Mouse (Mus musculus): ENCODE results near the gene Spata1. TPM values are rescaled to one million over a fixed set of nuclear protein-coding genes. Genes with fewer than 3 reads are reported as not detected.

Spata1 gene
- polyA plus RNA-seq, 2 experiments: 6.4 to 13.8 TPM

DNA sequence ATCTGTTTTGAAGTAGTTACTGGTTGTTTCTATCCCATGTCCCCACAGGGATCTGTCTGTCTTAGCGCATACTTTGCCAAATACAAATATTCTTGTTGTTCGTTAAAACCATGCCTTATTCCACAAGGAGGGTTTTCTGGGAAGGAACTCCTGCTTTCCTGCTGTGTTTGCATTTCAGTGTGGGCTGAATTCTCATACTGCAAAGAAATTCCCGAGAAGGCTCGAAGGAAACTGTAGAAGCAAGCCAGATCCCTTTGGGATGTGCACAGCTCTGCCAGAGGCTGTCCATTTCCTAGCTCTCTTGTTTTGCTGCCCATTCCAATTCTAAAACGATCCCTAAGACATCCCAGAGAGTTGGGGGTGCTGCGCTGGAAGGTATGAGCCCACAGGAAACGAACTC, 59.1 kb downstream of the Spata1 start:
- H3K27me3 ChIP-seq (ENCODE audit: control insufficient read depth, insufficient read depth, low read length): no peaks in the 10 kb centered on the region
- H3K4me3 ChIP-seq (replicated peaks; ENCODE audit: low read length): no peak overlapping the region
- H3K9ac ChIP-seq (ENCODE audit: low read depth, low read length, severe bottlenecking): no peak overlapping the region
- 82% methylated on average over 7 of the region's 7 CpGs for WGBS
- DNase-seq (ENCODE audit: low spot score) (no peak), ATAC-seq (ENCODE audit: low FRiP score, low read depth) (no peak)
- H3K4me1 ChIP-seq (ENCODE audit: control insufficient read depth, insufficient read depth, low read length): no peaks in the 10 kb centered on the region
- TF ChIP-seq POLR2A (IDR thresholded peaks at IDR 0.05; ENCODE audit: borderline replicate concordance, extremely low read depth, insufficient read depth, insufficient read length): no peak
- H3K9me3 ChIP-seq (ENCODE audit: control insufficient read depth, low read length): no peaks in the 10 kb centered on the region
- no peak overlapping the region for H3K27ac ChIP-seq (replicated peaks; ENCODE audit: low read depth, low read length)
- peaks cover 24% of the 10 kb centered on the region for H3K36me3 ChIP-seq (ENCODE audit: control insufficient read depth, insufficient read depth, low read length)
- no peak overlapping the region for H3K4me2 ChIP-seq (replicated peaks; ENCODE audit: low read depth, low read length, severe bottlenecking)

DNA sequence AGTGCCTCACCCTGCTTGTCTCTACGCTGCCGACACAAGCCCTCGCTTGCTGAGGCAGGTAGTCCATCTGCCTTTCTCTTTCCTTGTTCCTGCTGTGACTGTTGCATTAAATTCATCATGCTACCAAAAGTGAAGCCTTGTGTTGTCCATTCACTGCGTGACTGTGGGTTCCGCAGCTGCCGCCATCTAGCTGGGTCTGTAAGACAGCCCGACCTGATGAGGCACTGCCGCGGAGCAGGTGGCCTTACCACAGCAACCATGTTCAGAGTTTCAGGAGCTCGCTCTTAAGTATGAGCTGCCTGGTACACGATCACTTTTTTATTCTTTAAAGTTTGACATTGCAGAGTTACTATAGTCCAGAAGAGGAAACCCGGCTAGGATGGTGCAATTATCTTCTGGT, 59.5 kb downstream of the Spata1 start:
- Histone ChIP-seq H3K27ac (replicated peaks; ENCODE audit: low read depth, low read length) (no peak overlapping the region), H3K27me3 (ENCODE audit: control insufficient read depth, insufficient read depth, low read length) (no peaks in the 10 kb centered on the region), H3K4me1 (ENCODE audit: control insufficient read depth, insufficient read depth, low read length) (no peaks in the 10 kb centered on the region), H3K9me3 (ENCODE audit: control insufficient read depth, low read length) (no peaks in the 10 kb centered on the region), H3K4me2 (replicated peaks; ENCODE audit: low read depth, low read length, severe bottlenecking) (no peak overlapping the region), H3K4me3 (replicated peaks; ENCODE audit: low read length) (no peak overlapping the region), H3K9ac (ENCODE audit: low read depth, low read length, severe bottlenecking) (no peak overlapping the region), H3K36me3 (ENCODE audit: control insufficient read depth, insufficient read depth, low read length) (peaks cover 25% of the 10 kb centered on the region)
- ATAC-seq (ENCODE audit: low FRiP score, low read depth): no peak
- DNase-seq (ENCODE audit: low spot score): no peak
- no peak for TF ChIP-seq POLR2A (IDR thresholded peaks at IDR 0.05; ENCODE audit: borderline replicate concordance, extremely low read depth, insufficient read depth, insufficient read length)
- WGBS: 85% methylated on average over 12 of the region's 12 CpGs

- no peak overlapping the region for H3K4me2 ChIP-seq (replicated peaks; ENCODE audit: low read depth, low read length, severe bottlenecking)
- H3K36me3 ChIP-seq (ENCODE audit: control insufficient read depth, insufficient read depth, low read length): peaks cover 45% of the 10 kb centered on the region
- H3K9ac ChIP-seq (ENCODE audit: low read depth, low read length, severe bottlenecking): no peak overlapping the region
- H3K4me1 ChIP-seq (ENCODE audit: control insufficient read depth, insufficient read depth, low read length): no peaks in the 10 kb centered on the region
- no peak for TF ChIP-seq POLR2A (IDR thresholded peaks at IDR 0.05; ENCODE audit: borderline replicate concordance, extremely low read depth, insufficient read depth, insufficient read length)
- DNase-seq (ENCODE audit: low spot score): no peak
- ATAC-seq (ENCODE audit: low FRiP score, low read depth): no peak
- WGBS: 95% methylated on average over 8 of the region's 8 CpGs
- no peak overlapping the region for H3K27ac ChIP-seq (replicated peaks; ENCODE audit: low read depth, low read length)
- H3K4me3 ChIP-seq (replicated peaks; ENCODE audit: low read length): no peak overlapping the region
- H3K9me3 ChIP-seq (ENCODE audit: control insufficient read depth, low read length): no peaks in the 10 kb centered on the region
- no peaks in the 10 kb centered on the region for H3K27me3 ChIP-seq (ENCODE audit: control insufficient read depth, insufficient read depth, low read length)
These were observed 63.4 kb downstream of the Spata1 start for GRCm38 (mm10) chr3:146436114-146436513.

GRCm38 (mm10) chr3:146435533-146435932, 64.0 kb downstream of the Spata1 start:
- Histone ChIP-seq H3K27me3 (ENCODE audit: control insufficient read depth, insufficient read depth, low read length) (no peaks in the 10 kb centered on the region), H3K36me3 (ENCODE audit: control insufficient read depth, insufficient read depth, low read length) (peaks cover 51% of the 10 kb centered on the region), H3K9me3 (ENCODE audit: control insufficient read depth, low read length) (no peaks in the 10 kb centered on the region), H3K27ac (replicated peaks; ENCODE audit: low read depth, low read length) (no peak overlapping the region), H3K4me1 (ENCODE audit: control insufficient read depth, insufficient read depth, low read length) (no peaks in the 10 kb centered on the region), H3K9ac (ENCODE audit: low read depth, low read length, severe bottlenecking) (no peak overlapping the region), H3K4me3 (replicated peaks; ENCODE audit: low read length) (no peak overlapping the region), H3K4me2 (replicated peaks; ENCODE audit: low read depth, low read length, severe bottlenecking) (no peak overlapping the region)
- ATAC-seq (ENCODE audit: low FRiP score, low read depth): no peak
- TF ChIP-seq POLR2A (IDR thresholded peaks at IDR 0.05; ENCODE audit: borderline replicate concordance, extremely low read depth, insufficient read depth, insufficient read length): no peak
- DNase-seq (ENCODE audit: low spot score): no peak
- 92% methylated on average over 11 of the region's 11 CpGs for WGBS

DNA sequence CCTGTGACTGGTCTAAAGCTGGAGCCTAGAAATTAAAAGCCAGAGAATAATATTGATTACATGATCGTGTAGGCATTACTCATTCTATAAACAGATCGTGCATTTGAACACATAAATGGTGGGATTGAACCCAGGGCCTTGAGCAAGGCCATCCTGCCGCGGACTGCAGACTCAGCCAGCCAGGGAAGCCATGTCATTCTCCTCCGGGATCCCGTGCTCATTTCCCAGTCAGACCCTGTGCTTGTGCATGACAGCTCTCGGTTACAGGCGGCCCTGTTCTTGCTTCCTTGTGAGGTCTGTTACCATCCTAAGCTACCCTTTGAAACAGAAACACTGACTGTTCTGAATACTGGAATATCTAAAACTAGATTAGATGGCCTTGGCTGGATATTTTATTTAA, 64.9 kb downstream of the Spata1 start:
- ATAC-seq (ENCODE audit: low FRiP score, low read depth): no peak
- TF ChIP-seq POLR2A (IDR thresholded peaks at IDR 0.05; ENCODE audit: borderline replicate concordance, extremely low read depth, insufficient read depth, insufficient read length): no peak

More for the DNA sequence above, 64.9 kb downstream of the Spata1 start:
- DNase-seq (ENCODE audit: low spot score): no peak
- H3K4me2 ChIP-seq (replicated peaks; ENCODE audit: low read depth, low read length, severe bottlenecking): no peak overlapping the region
- no peaks in the 10 kb centered on the region for H3K4me1 ChIP-seq (ENCODE audit: control insufficient read depth, insufficient read depth, low read length)
- no peak overlapping the region for H3K27ac ChIP-seq (replicated peaks; ENCODE audit: low read depth, low read length)
- H3K27me3 ChIP-seq (ENCODE audit: control insufficient read depth, insufficient read depth, low read length): no peaks in the 10 kb centered on the region
- H3K4me3 ChIP-seq (replicated peaks; ENCODE audit: low read length): no peak overlapping the region
- 94% methylated on average over 8 of the region's 8 CpGs for WGBS
- H3K36me3 ChIP-seq (ENCODE audit: control insufficient read depth, insufficient read depth, low read length): peaks cover 52% of the 10 kb centered on the region
- no peak overlapping the region for H3K9ac ChIP-seq (ENCODE audit: low read depth, low read length, severe bottlenecking)
- no peaks in the 10 kb centered on the region for H3K9me3 ChIP-seq (ENCODE audit: control insufficient read depth, low read length)
